Mouse (Mus musculus) cerebellum, adult 2 months (tissue): ENCODE results near the gene Xbp1.

Experiments
- CTCF ChIP-seq: fragments of 200-500 bp; IDR thresholded peaks from 2 replicates; pipeline ENCODE4 v1.5.1; 2011; ENCODE audit warnings: low read depth, mild to moderate bottlenecking, control low read depth, low read length, moderate library complexity, borderline replicate concordance; ENCODE audit not compliant: insufficient read depth
- POLR2A ChIP-seq: fragments of 200-500 bp; IDR thresholded peaks from 2 replicates; pipeline ENCODE4 v1.6.1; 2011; ENCODE audit warnings: low read length, control low read depth, borderline replicate concordance; ENCODE audit not compliant: insufficient read depth

GRCm38 (mm10) chr11:5491912-5492311, 28.5 kb upstream of the Xbp1 start:
- TF ChIP-seq CTCF (no peak), POLR2A (no peak)
